Mouse (Mus musculus): ENCODE measurements at regions not wholly inside any gene's neighbourhood (a gene's known extent, or its start where the extent isn't known, plus 50 kb on each side); places are given as distances from the start of the nearest gene placed in this dataset.

- H3K4me2 ChIP-seq (replicated peaks), result no peak overlapping the region
- no peaks in the 10 kb centered on the region for H3K36me3 ChIP-seq
- H3K4me1 ChIP-seq, result peaks cover 11% of the 10 kb centered on the region; the same call in 1 of the 2 replicates
- H3K27ac ChIP-seq, result no peak overlapping the region
- H3K9ac ChIP-seq, result no peak overlapping the region
- 84% methylated on average over 5 of the region's 5 CpGs for WGBS
- no peaks in the 10 kb centered on the region for H3K9me3 ChIP-seq
- H3K4me3 ChIP-seq, result no peak overlapping the region
- no peaks in the 10 kb centered on the region; the same call in 1 of the 2 replicates for H3K27me3 ChIP-seq (replicated peaks)
- ATAC-seq (ENCODE audit: low FRiP score, low read depth), result no peak
Measured at GRCm38 (mm10) chr12:13053746-13054145, 112.0 kb upstream of the Mycn start.

- H3K27me3 ChIP-seq (replicated peaks), result no peaks in the 10 kb centered on the region; the same call in 1 of the 2 replicates
- no peak overlapping the region for H3K9ac ChIP-seq
- no peak for ATAC-seq (ENCODE audit: low FRiP score, low read depth)
- peaks cover 11% of the 10 kb centered on the region; the same call in 1 of the 2 replicates for H3K4me1 ChIP-seq
- 68% methylated on average over 9 of the region's 9 CpGs for WGBS
- no peak overlapping the region for H3K4me2 ChIP-seq (replicated peaks)
- no peaks in the 10 kb centered on the region for H3K36me3 ChIP-seq
- H3K4me3 ChIP-seq, result no peak overlapping the region
- H3K9me3 ChIP-seq, result no peaks in the 10 kb centered on the region
- no peak overlapping the region for H3K27ac ChIP-seq
Measured at GRCm38 (mm10) chr12:13052845-13053623, 111.3 kb upstream of the Mycn start.

DNA sequence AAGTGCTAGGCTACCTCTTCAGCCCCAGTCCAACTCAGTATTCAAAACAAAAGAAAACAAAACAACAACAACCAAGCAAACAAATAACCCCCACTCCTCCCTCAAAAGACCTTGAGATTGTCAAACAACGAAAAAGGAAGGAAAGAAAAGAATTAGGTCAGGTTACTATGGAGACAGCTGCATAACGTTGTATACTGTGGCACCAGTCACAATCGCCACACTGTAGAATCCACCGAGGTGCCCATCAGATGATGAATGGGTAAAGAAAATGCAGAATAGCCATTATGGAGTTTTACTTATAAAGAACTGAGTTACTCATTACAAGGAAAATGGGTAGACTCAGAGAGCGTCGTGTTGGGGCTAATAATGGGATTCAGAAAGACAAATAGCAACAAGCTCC, 110.5 kb upstream of the Mycn start:
- H3K9ac ChIP-seq, result no peak overlapping the region
- peaks cover 11% of the 10 kb centered on the region; the same call in 1 of the 2 replicates for H3K4me1 ChIP-seq
- H3K4me3 ChIP-seq, result no peak overlapping the region
- no peaks in the 10 kb centered on the region for H3K9me3 ChIP-seq
- 59% methylated on average over 6 of the region's 6 CpGs for WGBS
- H3K36me3 ChIP-seq, result no peaks in the 10 kb centered on the region
- ATAC-seq (ENCODE audit: low FRiP score, low read depth), result no peak
- no peaks in the 10 kb centered on the region; the same call in 1 of the 2 replicates for H3K27me3 ChIP-seq (replicated peaks)
- no peak overlapping the region for H3K27ac ChIP-seq
- H3K4me2 ChIP-seq (replicated peaks), result no peak overlapping the region

- Histone ChIP-seq H3K36me3 (no peaks in the 10 kb centered on the region), H3K9ac (no peak overlapping the region), H3K9me3 (no peaks in the 10 kb centered on the region), H3K27ac (no peak overlapping the region), H3K4me2 (replicated peaks) (peak overlapping the region; percentile 12; the same call in 1 of the 2 replicates), H3K4me1 (peaks cover 11% of the 10 kb centered on the region; the same call in 1 of the 2 replicates), H3K4me3 (no peak overlapping the region), H3K27me3 (replicated peaks) (no peaks in the 10 kb centered on the region; the same call in 1 of the 2 replicates)
- 0 out of 2 replicates have a peak, but pooled peaks have one; percentile 26 for ATAC-seq (ENCODE audit: low FRiP score, low read depth)
- WGBS, result 13% methylated on average over 8 of the region's 8 CpGs
Measured at GRCm38 (mm10) chr12:13049659-13050058, 107.9 kb upstream of the Mycn start.

DNA sequence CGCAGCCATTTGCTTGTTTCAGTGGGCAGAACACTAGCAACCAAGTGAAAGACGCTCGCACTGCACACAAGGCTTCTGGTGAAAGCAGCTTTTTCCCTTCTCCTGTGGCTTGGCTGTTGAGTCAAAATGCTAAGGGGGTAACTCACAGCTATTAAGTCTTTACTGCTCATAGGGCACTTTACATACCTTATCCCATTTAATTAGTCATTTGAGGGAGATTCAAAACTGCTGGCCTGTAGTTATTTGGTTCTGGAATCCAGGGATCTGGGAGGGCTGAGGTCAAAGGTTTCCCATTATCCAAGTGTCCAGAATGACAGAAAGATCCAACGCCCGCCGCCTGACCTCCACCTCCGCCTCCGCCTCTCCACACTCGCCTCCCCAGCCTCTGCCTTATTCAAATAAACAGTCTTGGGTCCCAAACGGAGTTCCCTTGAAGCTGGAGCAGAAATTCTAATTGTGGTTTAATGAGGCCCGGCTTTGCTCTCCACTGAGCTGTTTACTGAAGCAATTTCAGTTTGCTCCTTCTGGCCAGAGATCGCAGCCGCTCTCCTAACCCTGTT, 106.5 kb upstream of the Mycn start:
- Histone ChIP-seq H3K27ac (no peak overlapping the region), H3K36me3 (no peaks in the 10 kb centered on the region), H3K4me2 (replicated peaks) (no peak overlapping the region), H3K9ac (no peak overlapping the region), H3K4me3 (no peak overlapping the region), H3K4me1 (peaks cover 11% of the 10 kb centered on the region; the same call in 1 of the 2 replicates), H3K9me3 (no peaks in the 10 kb centered on the region), H3K27me3 (replicated peaks) (no peaks in the 10 kb centered on the region; the same call in 1 of the 2 replicates)
- WGBS, result 21% methylated on average over 13 of the region's 13 CpGs
- ATAC-seq (ENCODE audit: low FRiP score, low read depth), result no peak

GRCm38 (mm10) chr12:13042934-13043333, 101.2 kb upstream of the Mycn start:
- Histone ChIP-seq H3K9ac (no peak overlapping the region), H3K4me1 (no peaks in the 10 kb centered on the region), H3K27ac (no peak overlapping the region), H3K27me3 (replicated peaks) (no peaks in the 10 kb centered on the region), H3K4me3 (no peak overlapping the region), H3K4me2 (replicated peaks) (no peak overlapping the region), H3K9me3 (no peaks in the 10 kb centered on the region), H3K36me3 (no peaks in the 10 kb centered on the region)
- ATAC-seq (ENCODE audit: low FRiP score, low read depth), result no peak
- 47% methylated on average over 7 of the region's 7 CpGs for WGBS

DNA sequence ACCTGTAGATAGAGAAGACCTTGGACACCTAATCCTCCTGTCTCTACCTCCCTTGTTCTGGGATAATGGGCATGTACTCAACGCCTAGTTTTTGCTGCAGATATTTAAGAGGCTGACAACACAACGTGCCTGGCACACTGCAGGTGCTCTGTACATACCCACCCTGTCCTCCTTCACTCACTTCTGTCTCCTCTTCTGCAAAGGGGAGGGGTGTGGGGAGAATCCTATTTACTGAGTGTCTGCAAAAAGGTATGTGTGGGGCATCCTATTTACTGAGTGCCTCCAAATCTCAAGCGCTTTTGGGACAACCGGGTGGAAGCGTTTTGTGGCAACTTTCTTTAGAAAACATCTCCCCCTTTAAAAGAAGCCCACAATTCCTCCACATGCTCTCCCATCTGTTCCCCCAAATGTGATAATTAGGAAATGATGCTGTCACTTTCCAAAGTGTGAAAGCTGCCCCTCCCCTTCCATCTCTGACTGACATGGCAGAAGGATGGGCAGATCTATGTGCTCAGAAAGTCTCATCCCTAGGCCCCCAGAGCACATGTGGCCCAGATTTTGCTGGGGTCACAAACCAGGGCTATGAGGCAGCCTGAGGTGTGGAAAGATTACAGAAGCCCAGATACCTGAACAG, 93.5 kb upstream of the Mycn start:
- H3K36me3 ChIP-seq, result no peaks in the 10 kb centered on the region
- H3K27me3 ChIP-seq (replicated peaks), result no peaks in the 10 kb centered on the region
- no peak overlapping the region for H3K4me3 ChIP-seq
- no peaks in the 10 kb centered on the region for H3K4me1 ChIP-seq
- H3K9me3 ChIP-seq, result no peaks in the 10 kb centered on the region
- H3K4me2 ChIP-seq (replicated peaks), result no peak overlapping the region
- H3K9ac ChIP-seq, result no peak overlapping the region
- no peak overlapping the region for H3K27ac ChIP-seq
- ATAC-seq (ENCODE audit: low FRiP score, low read depth), result no peak
- 86% methylated on average over 5 of the region's 5 CpGs for WGBS

DNA sequence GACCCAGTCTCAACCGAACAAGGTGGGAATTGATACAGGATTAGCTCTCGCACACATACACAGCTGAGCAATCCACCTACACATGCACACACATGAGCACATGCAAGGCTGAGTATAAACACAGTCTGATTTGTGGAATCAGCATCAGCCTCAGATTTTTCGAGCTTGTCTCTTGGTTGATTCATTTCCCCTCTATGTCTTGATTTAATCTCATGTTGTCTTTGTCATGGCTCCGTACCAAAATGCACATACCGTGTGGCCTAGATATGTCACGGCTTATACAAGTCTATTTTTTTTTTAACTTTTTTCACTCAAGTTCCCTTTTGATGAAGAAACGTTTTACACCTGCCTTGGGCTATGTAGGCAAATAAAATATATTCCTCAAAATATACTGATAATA, 88.6 kb upstream of the Mycn start:
- no peaks in the 10 kb centered on the region for H3K9me3 ChIP-seq
- 90% methylated on average over 7 of the region's 7 CpGs for WGBS
- no peak overlapping the region for H3K4me2 ChIP-seq (replicated peaks)
- no peak overlapping the region for H3K4me3 ChIP-seq
- no peak overlapping the region for H3K27ac ChIP-seq
- no peak for ATAC-seq (ENCODE audit: low FRiP score, low read depth)
- H3K9ac ChIP-seq, result no peak overlapping the region
- no peaks in the 10 kb centered on the region for H3K27me3 ChIP-seq (replicated peaks)
- H3K36me3 ChIP-seq, result no peaks in the 10 kb centered on the region
- 0 out of 2 replicates have a peak, but pooled peaks cover 6% of the 10 kb centered on the region for H3K4me1 ChIP-seq

DNA sequence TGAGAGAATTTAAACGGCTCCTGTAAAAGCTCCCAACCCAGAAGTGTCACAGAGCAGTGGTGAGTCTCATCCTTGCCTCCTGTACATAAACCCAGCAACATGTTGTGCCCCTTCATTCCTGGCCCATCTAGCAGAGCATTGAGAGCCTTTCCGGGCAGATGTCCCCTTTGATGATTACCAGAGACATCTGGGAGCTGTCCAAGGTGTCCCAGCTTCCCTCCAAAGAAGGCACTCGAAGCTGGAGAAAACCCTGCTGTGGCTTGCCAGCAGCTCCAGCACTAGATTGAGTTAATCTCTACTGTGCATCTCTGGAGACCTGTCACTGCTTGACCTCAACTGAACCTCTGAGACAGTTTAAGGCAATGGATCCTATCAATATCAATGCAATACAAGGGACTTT, 86.4 kb upstream of the Mycn start:
- 58% methylated on average over 3 of the region's 3 CpGs for WGBS
- H3K4me2 ChIP-seq (replicated peaks), result no peak overlapping the region
- H3K27ac ChIP-seq, result no peak overlapping the region
- H3K4me3 ChIP-seq, result no peak overlapping the region
- no peak for ATAC-seq (ENCODE audit: low FRiP score, low read depth)
- H3K9me3 ChIP-seq, result no peaks in the 10 kb centered on the region
- no peak overlapping the region for H3K9ac ChIP-seq
- H3K4me1 ChIP-seq, result peaks cover 12% of the 10 kb centered on the region; the same call in 1 of the 2 replicates
- H3K36me3 ChIP-seq, result no peaks in the 10 kb centered on the region
- H3K27me3 ChIP-seq (replicated peaks), result no peaks in the 10 kb centered on the region

DNA sequence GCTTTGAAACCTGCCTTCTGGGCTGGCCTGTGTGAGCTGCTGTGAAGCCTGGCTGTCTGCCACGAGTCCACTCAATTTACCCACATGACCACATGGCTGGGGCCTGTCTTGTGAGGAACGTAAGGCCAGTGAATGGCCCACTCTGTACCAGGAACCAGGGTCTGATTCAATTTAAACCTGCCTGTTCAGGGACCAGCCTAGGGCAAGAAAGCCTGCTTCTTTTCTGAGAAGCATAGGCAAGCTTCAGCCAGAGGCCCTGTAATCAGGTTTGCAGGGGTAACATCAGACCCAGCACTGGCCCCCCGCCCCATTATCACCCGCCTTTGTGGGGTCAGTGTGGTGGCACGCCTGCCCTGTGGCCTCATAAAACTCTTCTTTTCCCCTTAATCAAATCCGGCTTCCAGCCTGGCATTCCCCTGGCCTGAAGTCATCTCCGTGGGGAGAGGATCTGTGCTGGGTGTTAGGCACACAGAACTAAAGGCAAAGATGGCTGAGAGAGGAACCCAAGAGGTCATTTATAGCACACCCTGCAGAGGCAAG, 84.4 kb upstream of the Mycn start:
- H3K4me1 ChIP-seq, result peaks cover 12% of the 10 kb centered on the region; the same call in 1 of the 2 replicates
- H3K27me3 ChIP-seq (replicated peaks), result no peaks in the 10 kb centered on the region
- H3K4me3 ChIP-seq, result no peak overlapping the region
- peak; percentile 45 for ATAC-seq (ENCODE audit: low FRiP score, low read depth)
- H3K9me3 ChIP-seq, result no peaks in the 10 kb centered on the region
- no peak overlapping the region for H3K27ac ChIP-seq
- H3K36me3 ChIP-seq, result no peaks in the 10 kb centered on the region
- WGBS, result 27% methylated on average over 7 of the region's 7 CpGs
- no peak overlapping the region for H3K4me2 ChIP-seq (replicated peaks)
- H3K9ac ChIP-seq, result no peak overlapping the region

DNA sequence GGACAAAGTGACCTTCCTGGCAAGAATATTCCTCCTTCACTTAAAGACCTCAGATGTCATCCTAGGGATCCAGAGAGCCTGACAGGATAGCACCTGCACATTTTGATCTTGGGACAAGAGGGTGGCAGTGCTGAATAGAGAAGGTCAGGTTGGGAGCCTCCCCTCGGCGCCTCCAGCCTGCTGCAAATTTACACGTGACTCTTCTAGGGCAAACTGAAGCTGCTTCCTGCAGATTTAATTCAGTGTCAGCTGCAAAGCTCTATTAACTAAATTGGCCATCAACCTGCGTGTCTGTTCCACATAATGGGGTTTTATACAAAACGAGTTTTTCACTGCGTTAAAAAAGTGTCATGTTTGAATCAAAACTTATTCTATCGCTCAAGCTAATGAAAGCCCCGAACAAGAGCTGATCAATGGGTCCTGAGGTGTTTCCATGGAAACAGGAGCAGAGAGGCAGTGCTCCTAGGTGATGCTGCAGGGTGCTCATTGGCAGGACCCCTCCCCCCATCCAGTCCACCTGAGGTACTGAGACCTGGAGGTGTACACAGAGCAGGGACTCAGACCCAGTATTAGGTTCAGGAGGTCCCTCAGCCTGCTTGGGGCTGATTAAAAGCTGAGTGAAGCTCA, 82.6 kb upstream of the Mycn start:
- Histone ChIP-seq H3K9ac (no peak overlapping the region), H3K4me1 (peaks cover 12% of the 10 kb centered on the region; the same call in 1 of the 2 replicates), H3K27me3 (replicated peaks) (no peaks in the 10 kb centered on the region), H3K27ac (no peak overlapping the region), H3K4me2 (replicated peaks) (no peak overlapping the region), H3K4me3 (no peak overlapping the region), H3K9me3 (no peaks in the 10 kb centered on the region), H3K36me3 (no peaks in the 10 kb centered on the region)
- WGBS, result 46% methylated on average over 8 of the region's 8 CpGs
- no peak for ATAC-seq (ENCODE audit: low FRiP score, low read depth)
